Mouse (Mus musculus): Measurements from ENCODE around the gene Mccc2. TPM values are rescaled to one million over a fixed set of nuclear protein-coding genes. Genes with fewer than 3 reads are reported as not detected.

Gene Mccc2
- total and polyA plus RNA-seq, 3 experiments = 32.6 to 95.3 (median 77.9) TPM

DNA sequence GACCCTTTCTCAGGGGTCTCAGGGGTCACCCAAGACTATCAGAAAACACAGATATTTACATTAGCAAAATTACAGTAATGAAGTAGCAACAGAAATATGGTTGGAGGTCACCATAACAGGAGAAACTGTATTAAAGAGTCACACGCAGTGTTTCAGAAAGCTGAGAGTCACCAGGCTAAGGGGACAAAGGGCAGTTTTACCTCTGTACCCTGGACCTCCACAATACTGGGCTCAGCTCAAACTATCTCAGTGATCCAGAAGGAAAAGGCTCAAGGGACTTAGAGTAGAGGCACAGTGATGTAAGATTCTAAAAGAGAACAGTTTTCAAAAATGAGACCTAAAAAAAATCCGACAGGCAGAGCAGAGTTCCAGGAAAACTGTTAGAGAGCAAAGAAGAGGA is 36.0 kb downstream of the Mccc2 start:
- no peaks in the 10 kb centered on the region for H3K27me3 ChIP-seq (ENCODE audit: control insufficient read depth, insufficient read depth, low read length)
- H3K27ac ChIP-seq = no peak overlapping the region
- no peaks in the 10 kb centered on the region for H3K4me1 ChIP-seq (ENCODE audit: control insufficient read depth, insufficient read depth, low read length)
- WGBS = 57% methylated on average over 2 of the region's 2 CpGs
- H3K9ac ChIP-seq (ENCODE audit: low read depth, low read length) = no peak overlapping the region
- H3K36me3 ChIP-seq (ENCODE audit: control insufficient read depth, insufficient read depth, low read length) = no peaks in the 10 kb centered on the region; the same call in none of the 2 replicates
- no peak overlapping the region for H3K4me3 ChIP-seq
- H3K79me2 ChIP-seq (replicated peaks; ENCODE audit: control insufficient read depth, insufficient read depth, low read length) = no peaks in the 10 kb centered on the region
- DNase-seq = no peak
- intact Hi-C loops (cut with DNase I) = no loop called here
- TF ChIP-seq EP300 (IDR thresholded peaks at IDR 0.05; ENCODE audit: insufficient read depth, low read depth, low read length) = no peak
- no peak for TF ChIP-seq POLR2A (IDR thresholded peaks at IDR 0.05; ENCODE audit: insufficient read depth, low read depth, low read length)
- TF ChIP-seq CTCF (IDR thresholded peaks at IDR 0.05) = no peak

- WGBS = 91% methylated on average over 5 of the region's 5 CpGs
- no peak overlapping the region for H3K27ac ChIP-seq
- no peak overlapping the region for H3K4me3 ChIP-seq
- no peaks in the 10 kb centered on the region; the same call in 1 of the 2 replicates for H3K36me3 ChIP-seq (ENCODE audit: control insufficient read depth, insufficient read depth, low read length)
- intact Hi-C loops (cut with DNase I) = no loop called here
- no peaks in the 10 kb centered on the region for H3K27me3 ChIP-seq (ENCODE audit: control insufficient read depth, insufficient read depth, low read length)
- H3K4me1 ChIP-seq (ENCODE audit: control insufficient read depth, insufficient read depth, low read length) = no peaks in the 10 kb centered on the region
- no peak for TF ChIP-seq POLR2A (IDR thresholded peaks at IDR 0.05; ENCODE audit: insufficient read depth, low read depth, low read length)
- TF ChIP-seq CTCF (IDR thresholded peaks at IDR 0.05) = no peak
- TF ChIP-seq EP300 (IDR thresholded peaks at IDR 0.05; ENCODE audit: insufficient read depth, low read depth, low read length) = no peak
- no peak for DNase-seq
- H3K79me2 ChIP-seq (replicated peaks; ENCODE audit: control insufficient read depth, insufficient read depth, low read length) = no peaks in the 10 kb centered on the region
- H3K9ac ChIP-seq (ENCODE audit: low read depth, low read length) = no peak overlapping the region
These were observed 45.4 kb downstream of the Mccc2 start for GRCm38 (mm10) chr13:99970089-99970488.

GRCm38 (mm10) chr13:99967013-99967678 is 48.3 kb downstream of the Mccc2 start:
- no peaks in the 10 kb centered on the region; the same call in 1 of the 2 replicates for H3K36me3 ChIP-seq (ENCODE audit: control insufficient read depth, insufficient read depth, low read length)
- no peaks in the 10 kb centered on the region for H3K27me3 ChIP-seq (ENCODE audit: control insufficient read depth, insufficient read depth, low read length)
- TF ChIP-seq EP300 (IDR thresholded peaks at IDR 0.05; ENCODE audit: insufficient read depth, low read depth, low read length) (no peak), CTCF (IDR thresholded peaks at IDR 0.05) (no peak), POLR2A (IDR thresholded peaks at IDR 0.05; ENCODE audit: insufficient read depth, low read depth, low read length) (no peak)
- no peak overlapping the region for H3K9ac ChIP-seq (ENCODE audit: low read depth, low read length)
- intact Hi-C loops (cut with DNase I) = no loop called here
- no peak for DNase-seq
- H3K4me1 ChIP-seq (ENCODE audit: control insufficient read depth, insufficient read depth, low read length) = no peaks in the 10 kb centered on the region
- 92% methylated on average over 11 of the region's 11 CpGs for WGBS
- no peak overlapping the region for H3K4me3 ChIP-seq
- no peaks in the 10 kb centered on the region for H3K79me2 ChIP-seq (replicated peaks; ENCODE audit: control insufficient read depth, insufficient read depth, low read length)
- no peak overlapping the region for H3K27ac ChIP-seq

- Histone ChIP-seq H3K4me1 (ENCODE audit: control insufficient read depth, insufficient read depth, low read length) (no peaks in the 10 kb centered on the region), H3K79me2 (replicated peaks; ENCODE audit: control insufficient read depth, insufficient read depth, low read length) (no peaks in the 10 kb centered on the region), H3K27ac (no peak overlapping the region), H3K27me3 (ENCODE audit: control insufficient read depth, insufficient read depth, low read length) (no peaks in the 10 kb centered on the region), H3K36me3 (ENCODE audit: control insufficient read depth, insufficient read depth, low read length) (no peaks in the 10 kb centered on the region; the same call in none of the 2 replicates), H3K4me3 (no peak overlapping the region), H3K9ac (ENCODE audit: low read depth, low read length) (no peak overlapping the region)
- 54% methylated on average over 6 of the region's 6 CpGs for WGBS
- no peak for TF ChIP-seq POLR2A (IDR thresholded peaks at IDR 0.05; ENCODE audit: insufficient read depth, low read depth, low read length)
- TF ChIP-seq EP300 (IDR thresholded peaks at IDR 0.05; ENCODE audit: insufficient read depth, low read depth, low read length) = no peak
- TF ChIP-seq CTCF (IDR thresholded peaks at IDR 0.05) = no peak
- no peak for DNase-seq
- intact Hi-C loops (cut with DNase I) = no loop called here
These were observed 51.6 kb downstream of the Mccc2 start for GRCm38 (mm10) chr13:99963814-99964213.

- H3K27ac ChIP-seq = no peak overlapping the region
- no peak overlapping the region for H3K4me3 ChIP-seq
- WGBS = 94% methylated on average over 4 of the region's 4 CpGs
- no peaks in the 10 kb centered on the region; the same call in none of the 2 replicates for H3K36me3 ChIP-seq (ENCODE audit: control insufficient read depth, insufficient read depth, low read length)
- no peaks in the 10 kb centered on the region for H3K27me3 ChIP-seq (ENCODE audit: control insufficient read depth, insufficient read depth, low read length)
- intact Hi-C loops (cut with DNase I) = no loop called here
- TF ChIP-seq CTCF (IDR thresholded peaks at IDR 0.05) = no peak
- TF ChIP-seq EP300 (IDR thresholded peaks at IDR 0.05; ENCODE audit: insufficient read depth, low read depth, low read length) = no peak
- no peak for TF ChIP-seq POLR2A (IDR thresholded peaks at IDR 0.05; ENCODE audit: insufficient read depth, low read depth, low read length)
- DNase-seq = no peak
- H3K4me1 ChIP-seq (ENCODE audit: control insufficient read depth, insufficient read depth, low read length) = no peaks in the 10 kb centered on the region
- no peak overlapping the region for H3K9ac ChIP-seq (ENCODE audit: low read depth, low read length)
- no peaks in the 10 kb centered on the region for H3K79me2 ChIP-seq (replicated peaks; ENCODE audit: control insufficient read depth, insufficient read depth, low read length)
These were observed 53.8 kb downstream of the Mccc2 start for GRCm38 (mm10) chr13:99961661-99962060.

GRCm38 (mm10) chr13:99955591-99955944 is 59.9 kb downstream of the Mccc2 start:
- Histone ChIP-seq H3K4me3 (no peak overlapping the region), H3K27me3 (ENCODE audit: control insufficient read depth, insufficient read depth, low read length) (no peaks in the 10 kb centered on the region), H3K27ac (no peak overlapping the region), H3K36me3 (ENCODE audit: control insufficient read depth, insufficient read depth, low read length) (no peaks in the 10 kb centered on the region; the same call in 1 of the 2 replicates), H3K9ac (ENCODE audit: low read depth, low read length) (no peak overlapping the region), H3K4me1 (ENCODE audit: control insufficient read depth, insufficient read depth, low read length) (no peaks in the 10 kb centered on the region), H3K79me2 (replicated peaks; ENCODE audit: control insufficient read depth, insufficient read depth, low read length) (no peaks in the 10 kb centered on the region)
- intact Hi-C loops (cut with DNase I) = loop anchor here (2.0 kb wide), 1 partner anchor 97 kb away; no protein-coding TSS in a partner anchor
- TF ChIP-seq EP300 (IDR thresholded peaks at IDR 0.05; ENCODE audit: insufficient read depth, low read depth, low read length) (no peak), CTCF (IDR thresholded peaks at IDR 0.05) (no peak), POLR2A (IDR thresholded peaks at IDR 0.05; ENCODE audit: insufficient read depth, low read depth, low read length) (no peak)
- WGBS = 93% methylated on average over 1 of the region's 1 CpGs
- DNase-seq = no peak
